In genomic region chr11:72130472-72130871, GRCm38 (mm10) we compare ENCODE assay signal across 13 mouse cellular contexts. TPM values are rescaled to one million over a fixed set of nuclear protein-coding genes. Genes with fewer than 3 reads are reported as not detected.
DNase-seq lines count a peak whose midpoint lies in the region; ATAC-seq and TF ChIP-seq lines count a peak whose summit lies in the region.
"Had no signal": no experiment of that assay in that cellular context is flagged by ENCODE, and none has a peak within 500 bp of the region (broad histone marks: within the 10 kb centered on the region; RNA-seq: fewer than 3 reads in every experiment).

No protein-coding gene starts in this region.

- H3K27ac ChIP-seq in heart, embryonic 10.5 days: peak overlapping the region; percentile 80
- peak overlapping the region; percentile 80 for H3K27ac ChIP-seq in left cerebral cortex, adult 2 months
- no peak overlapping the region for H3K27ac ChIP-seq in CH12.LX (ENCODE audit: insufficient read depth, low read depth)
- 0 out of 2 replicates have a peak overlapping the region, but pooled peaks have one; percentile 11 for H3K27ac ChIP-seq in embryonic facial prominence, embryonic 13.5 days
- H3K27ac ChIP-seq: hindbrain, embryonic 15.5 days; kidney, postnatal 0 days; midbrain, embryonic 12.5 days had no signal

- H3K4me2 ChIP-seq in CH12.LX (ENCODE audit: insufficient read depth, low read depth, poor library complexity, severe bottlenecking): peak overlapping the region; percentile 37; the same call in 1 of the 2 replicates
- H3K4me2 ChIP-seq in embryonic facial prominence, embryonic 13.5 days: peak overlapping the region; percentile 2
- H3K4me2 ChIP-seq: hindbrain, embryonic 15.5 days; liver, embryonic 11.5 days; midbrain, embryonic 12.5 days had no signal

- DNase-seq in heart, embryonic 10.5 days (ENCODE audit: low spot score): no peak
- DNase-seq in heart, adult 9 months (ENCODE audit: low spot score in 2 of 2): no peak
- peak; percentile 31 to 40 for DNase-seq in left cerebral cortex, adult 2 months (ENCODE audit: extremely low spot score in 1 of 2, low spot score in 2 of 2)
- DNase-seq in left cerebral cortex, postnatal 14 days (ENCODE audit: low spot score in 2 of 2): no peak
- DNase-seq in CH12.LX (ENCODE audit: extremely low read depth): no peak
- DNase-seq in urinary bladder, postnatal 25 days (ENCODE audit: low spot score): no peak
- DNase-seq: right cerebral cortex, postnatal 4 days; thymus, adult 2 months had no signal

- no peak for TF ChIP-seq CTCF in left cerebral cortex, adult 2 months (IDR thresholded peaks at IDR 0.05)
- no peak for TF ChIP-seq CTCF in CH12.LX (conservative IDR thresholded peaks at IDR 0.05 in 1 of 2, IDR thresholded peaks at IDR 0.05 in 1 of 2; ENCODE audit: low read depth in 2 of 2, low read length in 2 of 2)

- no peaks in the 10 kb centered on the region for H3K36me3 ChIP-seq in heart, embryonic 10.5 days
- H3K36me3 ChIP-seq in CH12.LX (replicated peaks in 1 of 2; ENCODE audit: control insufficient read depth in 1 of 2, insufficient read depth in 1 of 2, low read length in 1 of 2): no peaks in the 10 kb centered on the region
- no peaks in the 10 kb centered on the region for H3K36me3 ChIP-seq in embryonic facial prominence, embryonic 13.5 days
- H3K36me3 ChIP-seq: hindbrain, embryonic 15.5 days; midbrain, embryonic 12.5 days had no signal

- no peaks in the 10 kb centered on the region for H3K79me2 ChIP-seq in CH12.LX (replicated peaks; ENCODE audit: control insufficient read depth, extremely low read depth, insufficient read depth, poor library complexity, severe bottlenecking)

- intact Hi-C loops in left cerebral cortex, adult 2 months (cut with DNase I): loop anchor here (5.0 kb wide), 2 partner anchors 43 to 78 kb away; no protein-coding TSS in a partner anchor
- intact Hi-C loops in left cerebral cortex, postnatal 14 days (cut with DNase I): loop anchor here (5.0 kb wide), 1 partner anchor 48 kb away; no protein-coding TSS in a partner anchor

- in situ Hi-C loops in CH12.LX (cut with MboI; ENCODE audit: low pct_ligation_motif_present, low pct_unique_long_range_greater_than_20kb, low sequenced_read_pairs): no loop called here

- WGBS in heart, embryonic 10.5 days: 64% methylated on average over 3 of the region's 3 CpGs
- WGBS in embryonic facial prominence, embryonic 13.5 days: 64% methylated on average over 3 of the region's 3 CpGs

- ATAC-seq in embryonic facial prominence, embryonic 13.5 days (ENCODE audit: insufficient number of reproducible peaks, insufficient read depth, low FRiP score, low TSS enrichment, low read depth): no peak

- no peak for TF ChIP-seq POLR2A in CH12.LX (IDR thresholded peaks at IDR 0.05; ENCODE audit: low read depth, low read length)

- no peak for TF ChIP-seq EP300 in CH12.LX (IDR thresholded peaks at IDR 0.05; ENCODE audit: low read length)

- dilution Hi-C loops in CH12.LX (cut with MboI; ENCODE audit: extremely low pct_ligation_motif_present, extremely low pct_unique_long_range_greater_than_20kb, low sequenced_read_pairs): no loop called here

- no peaks in the 10 kb centered on the region for H3K9me3 ChIP-seq in heart, embryonic 10.5 days
- no peaks in the 10 kb centered on the region for H3K9me3 ChIP-seq in CH12.LX (replicated peaks; ENCODE audit: low read length)
- H3K9me3 ChIP-seq in embryonic facial prominence, embryonic 13.5 days: no peaks in the 10 kb centered on the region
- H3K9me3 ChIP-seq: hindbrain, embryonic 15.5 days; midbrain, embryonic 12.5 days had no signal

- TF ChIP-seq RAD21 in CH12.LX (IDR thresholded peaks at IDR 0.05; ENCODE audit: low read depth, low read length): no peak

- H3K4me1 ChIP-seq in heart, embryonic 10.5 days: peaks cover 51% of the 10 kb centered on the region
- H3K4me1 ChIP-seq in CH12.LX (ENCODE audit: control insufficient read depth in 1 of 2, insufficient read depth in 2 of 2): peaks cover 6 to 23% of the 10 kb centered on the region in 2 experiments; a peak in 3 of 4 replicates
- peaks cover 48% of the 10 kb centered on the region for H3K4me1 ChIP-seq in embryonic facial prominence, embryonic 13.5 days

- H3K4me3 ChIP-seq in heart, embryonic 10.5 days: peak overlapping the region; percentile 34
- H3K4me3 ChIP-seq in left cerebral cortex, adult 2 months: peak overlapping the region; percentile 28
- H3K4me3 ChIP-seq in CH12.LX (replicated peaks in 1 of 3; ENCODE audit: low read depth in 2 of 3, low read length in 2 of 3, poor library complexity in 1 of 3): no peak overlapping the region
- no peak overlapping the region for H3K4me3 ChIP-seq in embryonic facial prominence, embryonic 13.5 days
- H3K4me3 ChIP-seq: hindbrain, embryonic 15.5 days; midbrain, embryonic 12.5 days had no signal

- H3K27me3 ChIP-seq in heart, embryonic 10.5 days (ENCODE audit: insufficient read depth, poor library complexity, severe bottlenecking): peaks cover 43% of the 10 kb centered on the region
- H3K27me3 ChIP-seq in CH12.LX (replicated peaks): peaks cover 65% of the 10 kb centered on the region
- peaks cover 34% of the 10 kb centered on the region for H3K27me3 ChIP-seq in embryonic facial prominence, embryonic 13.5 days

- H3K9ac ChIP-seq in CH12.LX (ENCODE audit: insufficient read depth, low read depth): no peak overlapping the region
- H3K9ac ChIP-seq in embryonic facial prominence, embryonic 13.5 days: no peak overlapping the region
- H3K9ac ChIP-seq: hindbrain, embryonic 15.5 days; midbrain, embryonic 12.5 days had no signal

TF ChIP-seq in CH12.LX, 34 proteins besides CTCF, POLR2A, EP300 and RAD21:
- no peak for TF ChIP-seq TBP (conservative IDR thresholded peaks at IDR 0.05; ENCODE audit: low read depth, low read length)
- no peak for TF ChIP-seq MYC (IDR thresholded peaks at IDR 0.05; ENCODE audit: low read depth, low read length)
- no peak for TF ChIP-seq GABPA (IDR thresholded peaks at IDR 0.05; ENCODE audit: insufficient replicate concordance, low read depth, low read length)
- TF ChIP-seq RCOR1 (conservative IDR thresholded peaks at IDR 0.05; ENCODE audit: low read depth, low read length): no peak
- TF ChIP-seq ELF1 (IDR thresholded peaks at IDR 0.05; ENCODE audit: low read depth, low read length): no peak
- TF ChIP-seq CHD1 (IDR thresholded peaks at IDR 0.05; ENCODE audit: low read depth, low read length): no peak
- no peak for TF ChIP-seq MAFK (IDR thresholded peaks at IDR 0.05; ENCODE audit: insufficient replicate concordance, low read length)
- TF ChIP-seq MAZ (IDR thresholded peaks at IDR 0.05; ENCODE audit: low read depth, low read length): no peak
- no peak for TF ChIP-seq CHD2 (IDR thresholded peaks at IDR 0.05; ENCODE audit: low read length)
- no peak for TF ChIP-seq ZC3H11A (IDR thresholded peaks at IDR 0.05; ENCODE audit: low read depth, low read length)
- TF ChIP-seq USF1 (IDR thresholded peaks at IDR 0.05; ENCODE audit: low read depth, low read length): no peak
- TF ChIP-seq JUND (conservative IDR thresholded peaks at IDR 0.05; ENCODE audit: low read depth, low read length): no peak
- TF ChIP-seq KAT2A (IDR thresholded peaks at IDR 0.05; ENCODE audit: insufficient replicate concordance, low read length): no peak
- no peak for TF ChIP-seq MXI1 (IDR thresholded peaks at IDR 0.05; ENCODE audit: low read depth, low read length)
- TF ChIP-seq USF2 (conservative IDR thresholded peaks at IDR 0.05; ENCODE audit: low read depth, low read length): no peak

RNA-seq across cellular contexts. Expression of gene Pitpnm3, which starts 5.1 kb away (rescaled TPM):
- polyA plus RNA-seq in heart, embryonic 10.5 days (2016; fragmentation: Nextera tagmentation; extraction: Ambion mirVana): 0.09 and 0.20 TPM in 2 replicates
- total RNA-seq in left cerebral cortex, adult 2 months (2021): 10 to 100 TPM; 88.9 to 92.4 TPM
- total RNA-seq in left cerebral cortex, postnatal 14 days (2021): 10 to 100 TPM; 56.9 to 61.3 TPM
- 0.04 and 0.59 TPM in 2 replicates for total RNA-seq in CH12.LX (2012; rRNA removed)
- total RNA-seq in CH12.LX (2014; rRNA removed): 0.08 TPM in 1 of 2 replicates, not detected in the other
- polyA plus RNA-seq in CH12.LX (2012; ENCODE audit: insufficient read length, low read depth): 0.31 and 0.35 TPM in 2 replicates
- 0.62 and 1.2 TPM in 2 replicates for polyA plus RNA-seq in embryonic facial prominence, embryonic 13.5 days (2015; fragmentation: Nextera tagmentation; extraction: Ambion mirVana)

Comparison
In these comparisons a context has a peak if more than half of its experiments do, and no peak if none do; other contexts are left out.
1. DNase-seq: peak in left cerebral cortex, adult 2 months (2 of 2); none in heart, embryonic 10.5 days (single experiment), heart, adult 9 months (0 of 2), left cerebral cortex, postnatal 14 days (0 of 2), CH12.LX (single experiment) and urinary bladder, postnatal 25 days (single experiment).
2. H3K4me3 ChIP-seq: peak in heart, embryonic 10.5 days (single experiment) and left cerebral cortex, adult 2 months (single experiment); none in CH12.LX (0 of 3) and embryonic facial prominence, embryonic 13.5 days (single experiment).
3. RNA of gene Pitpnm3, which starts 5.1 kb away (total RNA-seq): 88.9 to 92.4 TPM in left cerebral cortex, adult 2 months and 56.9 to 61.3 TPM in left cerebral cortex, postnatal 14 days; 0.04 to 0.59 TPM in CH12.LX; every median in the first group is over 10 times any median in the second.